Mouse (Mus musculus): ENCODE measurements around the gene Vmn1r206.
"Not testable (repeated sequence)": the region's sequence is repeated elsewhere in the genome, so short reads cannot be mapped to it uniquely, and the experiment has no call there.

Vmn1r206 gene

DNA sequence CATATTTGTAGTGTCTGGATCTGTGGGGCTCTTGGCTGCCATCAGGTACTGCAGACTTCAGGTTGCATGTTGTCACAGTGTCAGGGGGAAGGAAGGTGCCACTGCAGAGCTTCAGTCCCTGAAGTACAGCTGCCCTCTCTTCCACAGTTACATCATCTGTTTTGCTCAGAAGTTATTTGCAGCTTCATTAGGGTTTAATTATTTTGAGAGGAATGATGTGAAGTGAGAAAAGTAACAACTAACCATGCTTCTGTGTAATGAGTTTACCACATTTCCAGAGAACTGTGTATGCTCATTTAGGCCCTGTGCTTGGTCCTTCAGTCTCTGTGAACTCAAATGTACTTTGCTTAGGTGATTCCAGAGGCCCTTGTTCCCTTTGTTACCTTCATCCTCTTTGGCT lies at the start of gene Vmn1r206:
Gene Vmn1r206 (minus strand): TSS at position 101 of the 400 bp plus-strand sequence.
- DNase-seq: not testable (repeated sequence)

DNA sequence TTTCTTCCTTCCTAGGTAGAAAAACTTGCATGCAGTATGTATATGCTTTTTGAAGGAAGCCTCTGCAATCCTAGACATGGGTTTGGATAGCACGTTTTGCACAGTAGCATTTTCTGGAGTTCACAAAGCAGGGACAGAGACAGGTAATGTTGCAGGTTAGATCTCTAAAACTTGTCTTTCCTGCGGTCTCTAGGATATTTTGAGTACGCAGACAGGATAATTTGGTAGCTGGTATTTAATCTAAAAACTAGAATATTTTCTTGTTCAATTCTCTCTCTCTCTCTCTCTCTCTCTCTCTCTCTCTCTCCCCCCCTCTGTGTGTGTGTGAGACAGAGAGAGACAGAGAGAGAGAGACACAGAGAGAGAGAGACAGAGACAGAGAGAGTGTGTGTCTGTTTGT lies 31.2 kb downstream of the Vmn1r206 start, which contains the start of gene Vmn1r205:
Gene Vmn1r205 (minus strand): TSS at position 101 of the 400 bp plus-strand sequence.
- no peak for DNase-seq

DNA sequence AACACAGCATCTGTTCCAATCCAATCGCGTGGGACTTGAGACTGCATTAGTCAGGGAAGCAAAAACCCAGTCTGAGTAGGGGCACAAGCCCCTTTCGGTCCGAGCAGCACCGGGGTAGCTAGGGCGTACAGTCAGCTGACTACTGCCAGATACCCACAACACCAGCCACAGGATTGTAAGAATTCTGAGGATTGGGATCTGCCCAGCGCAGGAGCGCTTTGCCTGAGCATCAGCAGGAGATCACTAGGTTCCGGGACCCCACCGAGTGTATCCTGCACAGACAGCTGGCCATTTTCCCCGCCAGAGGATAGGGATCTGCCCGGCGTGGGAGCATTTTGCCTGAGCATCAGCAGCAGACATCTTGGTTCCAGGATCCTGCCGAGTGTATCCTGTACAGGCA lies 40.7 kb downstream of the Vmn1r206 start:
- not testable (repeated sequence) for DNase-seq

DNA sequence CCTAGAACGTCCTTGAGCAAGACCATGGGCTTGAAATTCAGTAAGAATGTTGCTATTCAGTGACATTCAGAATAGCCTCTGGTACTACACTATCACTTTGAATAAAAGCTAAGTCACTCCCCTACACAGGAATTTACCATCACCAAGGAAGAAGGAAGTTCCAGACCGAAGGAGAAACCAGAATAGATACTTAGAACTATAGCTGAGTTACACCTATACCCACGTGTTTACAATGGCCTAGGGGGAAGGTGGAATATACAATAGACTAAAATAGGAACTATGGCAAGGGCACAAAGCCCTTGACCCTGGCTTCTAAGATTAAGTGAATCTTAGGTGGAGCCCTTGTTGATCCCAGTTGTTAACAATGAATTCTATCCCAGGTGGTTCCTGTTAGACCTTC lies 49.1 kb downstream of the Vmn1r206 start:
- DNase-seq: not testable (repeated sequence)
